Mouse (Mus musculus): Measurements from ENCODE around the gene Sept5.

The Sept5 gene

DNA sequence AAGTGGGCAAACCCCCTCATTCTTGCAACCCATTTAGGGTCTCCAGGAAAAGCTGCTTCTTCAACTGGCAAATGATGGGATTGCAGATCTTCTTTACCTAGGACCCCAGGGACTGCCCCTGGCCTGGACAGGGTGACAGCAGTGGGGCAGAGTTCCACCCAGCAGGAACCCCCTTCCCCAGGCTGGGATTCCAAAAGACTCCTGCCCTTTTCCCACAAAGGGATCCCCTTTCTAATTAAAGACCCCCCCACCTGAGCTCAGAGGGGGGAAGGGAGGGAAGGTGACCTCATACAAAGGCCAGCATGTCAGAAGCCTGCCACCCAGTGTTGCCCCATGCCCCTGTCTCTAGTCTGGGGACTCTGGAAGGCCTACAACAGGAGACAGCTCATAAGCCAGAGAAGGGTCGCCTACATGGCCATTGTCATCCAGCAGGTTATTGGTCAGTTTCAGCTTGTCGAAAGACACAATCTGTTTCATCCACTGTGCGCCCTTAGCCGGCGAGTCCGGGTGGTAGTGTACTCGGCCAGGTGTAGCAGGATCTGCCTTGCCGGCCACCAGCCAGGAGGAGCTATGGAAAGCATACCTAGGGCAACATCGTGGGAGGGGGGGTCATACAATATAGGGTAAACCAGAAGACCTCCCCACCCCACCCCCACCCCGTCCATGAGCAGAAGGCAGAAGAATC lies 45.9 kb downstream of the Sept5 start:
- DNase-seq (ENCODE audit: extremely low spot score), result peak; percentile 37

DNA sequence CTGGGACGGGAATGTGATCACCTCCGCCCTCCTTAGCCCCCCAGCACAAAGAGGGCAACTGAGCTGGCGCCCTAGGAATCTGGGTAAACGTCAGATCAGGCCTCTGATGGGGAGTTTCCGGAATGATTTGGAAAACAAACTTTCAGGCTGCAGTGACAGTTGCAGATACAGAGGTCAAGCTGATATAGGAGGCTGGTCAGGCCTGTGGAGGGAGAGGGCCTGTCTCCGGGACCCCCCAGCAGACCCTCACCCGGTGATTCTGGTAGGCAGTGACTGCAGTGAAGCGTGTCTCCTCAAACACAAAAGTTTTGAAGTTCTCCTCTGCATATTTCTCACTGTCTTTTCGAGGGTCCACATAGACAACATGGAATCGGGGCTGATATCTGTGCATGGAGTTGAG lies 46.6 kb downstream of the Sept5 start:
- DNase-seq (ENCODE audit: extremely low spot score), result no peak

DNA sequence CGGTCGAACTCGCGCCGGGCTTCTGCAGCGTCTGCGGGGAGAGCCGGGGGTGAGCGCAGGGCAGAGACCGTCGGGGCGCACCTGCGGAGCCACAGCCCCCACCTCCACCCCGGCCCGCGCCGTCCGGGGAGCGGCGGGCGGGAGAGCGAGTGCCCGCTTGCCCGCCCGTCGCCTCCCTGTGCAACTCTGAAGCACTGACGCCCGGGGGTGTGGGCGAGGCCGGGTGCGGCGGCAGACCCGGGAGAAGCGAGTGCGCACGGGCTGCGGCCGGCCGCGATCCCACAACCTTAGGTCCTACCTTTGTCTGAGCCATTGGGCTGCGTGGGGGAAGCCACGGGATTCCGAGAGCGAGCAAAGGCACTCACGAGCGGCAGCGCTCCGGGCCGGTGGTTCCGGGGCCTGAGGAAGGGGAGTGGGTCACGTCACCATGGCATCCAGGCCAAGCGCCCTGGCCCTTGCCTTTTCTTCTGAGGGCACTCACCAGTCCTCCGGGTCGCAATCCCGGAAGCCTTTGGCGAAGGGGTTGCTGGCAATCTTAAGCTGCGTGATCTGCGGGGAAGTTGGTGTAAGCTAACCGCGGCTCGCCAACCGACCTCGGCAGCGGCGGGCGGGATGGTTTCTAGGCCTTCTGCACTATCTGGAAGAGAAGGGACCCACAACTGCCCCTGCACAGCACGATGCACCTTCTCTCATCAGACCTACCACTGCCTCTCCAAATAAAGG lies 47.2 kb downstream of the Sept5 start:
- DNase-seq (ENCODE audit: extremely low spot score), result peak; percentile 42

GRCm38 (mm10) chr16:18581623-18582205 lies 48.0 kb downstream of the Sept5 start:
- DNase-seq (ENCODE audit: extremely low spot score), result peak; percentile 51

- no peak for DNase-seq (ENCODE audit: extremely low spot score)
These were observed 48.6 kb downstream of the Sept5 start for GRCm38 (mm10) chr16:18581050-18581622.

GRCm38 (mm10) chr16:18580389-18580788 lies 49.4 kb downstream of the Sept5 start:
- peak; percentile 61 for DNase-seq (ENCODE audit: extremely low spot score)

DNA sequence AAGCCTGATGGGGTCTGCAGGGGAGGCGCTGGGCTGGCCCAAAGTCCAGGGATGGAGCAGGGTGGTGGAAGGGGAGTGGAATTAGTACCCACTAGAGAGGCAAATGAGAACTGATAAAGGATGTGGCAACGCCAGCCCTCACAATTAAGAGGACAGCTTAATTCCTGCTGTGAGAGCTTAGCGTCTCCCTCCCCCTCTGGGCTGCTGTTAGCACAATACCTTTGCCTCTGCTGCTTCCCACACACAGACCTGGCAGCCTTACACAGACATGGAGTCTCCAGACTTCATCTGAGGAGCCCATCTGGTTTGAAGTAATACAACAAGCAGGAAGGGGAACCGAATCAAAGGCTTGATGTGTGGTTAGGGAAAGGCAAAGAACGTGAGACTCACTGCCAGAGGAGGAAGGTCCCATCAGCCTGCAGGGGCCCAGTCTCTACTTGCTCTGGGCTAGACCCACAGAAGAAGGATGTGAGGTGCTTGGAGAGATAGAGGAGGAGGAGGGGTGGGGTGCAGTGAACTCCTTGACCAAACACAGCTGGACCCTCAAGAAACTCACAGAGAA lies 52.1 kb downstream of the Sept5 start:
- no peak for DNase-seq (ENCODE audit: extremely low spot score)

DNA sequence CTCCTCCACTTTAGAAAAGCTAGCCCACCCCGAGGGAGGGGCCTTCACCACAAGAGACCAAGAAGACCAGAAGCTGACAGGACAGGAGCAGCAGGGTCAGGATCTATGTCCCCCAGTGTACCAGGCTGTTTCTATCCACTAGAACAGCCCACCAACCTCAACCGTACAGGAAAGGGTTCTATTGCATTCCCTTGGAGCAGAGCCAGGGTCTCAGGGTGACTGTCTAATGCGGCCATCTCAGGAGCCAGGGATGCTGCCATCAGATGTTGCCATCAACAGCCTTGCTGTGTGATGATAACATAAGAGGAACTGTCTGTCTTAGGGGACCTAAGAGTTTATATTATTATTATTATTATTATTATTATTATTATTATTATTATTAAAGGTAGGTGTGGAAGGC lies 52.7 kb downstream of the Sept5 start:
- no peak for DNase-seq (ENCODE audit: extremely low spot score)

- DNase-seq (ENCODE audit: extremely low spot score), result no peak
These were observed 55.6 kb downstream of the Sept5 start for GRCm38 (mm10) chr16:18574196-18574595.

Data from embryo, embryonic 9.5 days (tissue).